Mouse (Mus musculus): ENCODE measurements around the gene Prss16.
A peak's percentile ranks its signal among the peaks of the same experiment; 100 is the strongest.

The Prss16 gene

DNA sequence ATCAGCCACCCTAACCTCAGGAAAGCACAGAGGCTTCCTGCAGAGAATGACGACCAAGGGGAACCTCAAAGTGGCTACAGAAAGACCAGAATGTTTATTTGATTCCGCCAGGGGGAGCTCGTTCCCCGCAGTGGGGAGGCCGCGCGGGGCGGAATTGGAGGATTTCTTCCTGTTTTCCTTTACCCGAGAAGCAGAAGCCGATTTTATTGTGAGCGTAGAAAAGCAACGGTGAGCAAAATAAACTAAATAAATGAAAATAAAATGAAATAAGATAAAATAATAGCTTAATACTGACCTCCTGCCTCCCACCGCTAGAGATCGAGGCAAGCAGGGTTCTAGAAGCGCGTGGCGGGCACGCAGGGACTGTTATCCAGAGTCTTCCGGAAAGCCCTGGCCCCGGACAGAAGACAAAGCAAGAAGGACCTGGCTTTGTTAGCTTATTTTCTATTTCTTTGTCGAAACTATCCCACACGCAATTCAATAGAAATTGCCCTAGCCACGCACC lies 35.3 kb downstream of the Prss16 start:
- DNase-seq (ENCODE audit: low read depth, low spot score): peak; percentile 92

DNA sequence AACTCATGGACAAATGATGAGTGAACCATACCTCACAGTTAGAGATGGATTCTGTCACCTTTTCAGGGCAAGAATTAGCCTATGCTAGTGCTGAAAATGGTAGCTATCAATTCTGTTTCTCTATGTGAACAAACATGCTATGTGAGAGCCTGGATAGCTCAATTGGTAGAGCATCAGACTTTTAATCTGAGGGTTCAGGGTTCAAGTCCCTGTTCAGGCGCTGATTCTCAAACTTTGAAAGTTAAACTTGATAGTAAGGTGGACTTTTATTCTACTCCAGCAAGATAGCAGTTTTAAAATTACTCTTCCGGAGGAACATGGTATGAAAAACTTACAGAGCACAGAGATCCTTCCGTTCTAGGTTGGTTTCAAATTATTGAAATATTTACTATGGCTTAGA lies 37.9 kb downstream of the Prss16 start:
- no peak for DNase-seq (ENCODE audit: low read depth, low spot score)

DNA sequence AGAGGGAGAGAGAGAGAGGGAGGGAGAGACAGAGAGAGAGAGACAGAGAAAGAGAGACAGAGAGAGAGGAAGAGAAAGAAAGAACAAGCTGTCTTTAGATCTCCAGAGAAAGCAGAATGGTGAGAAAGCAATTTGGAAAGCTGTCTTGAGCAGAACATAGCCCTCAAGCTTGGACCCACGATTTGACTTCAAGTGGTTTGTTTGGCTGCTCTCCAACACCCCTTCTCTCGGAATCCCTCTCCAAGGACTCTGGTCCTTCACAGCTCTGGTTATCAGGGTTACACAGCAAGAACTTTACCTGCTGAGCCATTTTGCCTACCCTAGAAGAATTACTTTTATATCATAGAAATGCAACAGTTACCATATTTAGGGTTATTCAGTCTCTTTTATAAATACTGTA lies 39.7 kb downstream of the Prss16 start:
- no peak for DNase-seq (ENCODE audit: low read depth, low spot score)

DNA sequence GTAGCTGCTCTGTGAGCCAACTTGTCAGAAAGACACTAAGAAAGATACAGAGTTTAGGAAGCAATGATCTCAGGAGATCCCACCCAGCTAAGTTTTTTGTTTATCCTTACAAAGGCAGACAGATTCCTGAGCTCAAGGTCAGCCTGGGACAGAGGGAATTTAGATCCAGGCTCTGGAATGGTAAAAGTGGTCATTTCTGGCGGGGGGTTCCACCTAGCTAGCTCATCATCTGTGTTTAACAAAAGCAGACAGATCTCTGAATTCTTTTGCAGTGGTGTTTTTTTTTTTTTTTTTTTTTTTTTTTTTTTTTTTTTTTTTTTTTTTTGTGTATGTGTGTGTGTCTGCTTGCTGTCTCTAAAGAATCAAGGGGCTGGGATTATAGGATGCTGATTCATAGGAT lies 40.3 kb downstream of the Prss16 start:
- no peak for DNase-seq (ENCODE audit: low read depth, low spot score)

Data from CD4-positive helper T cell, adult 2 months (primary cell).